Mouse (Mus musculus) limb, embryonic 15.5 days (tissue): Measurements from ENCODE around the gene Rnasel. TPM values are rescaled to one million over a fixed set of nuclear protein-coding genes. Genes with fewer than 3 reads are reported as not detected.

Experiments used
- ATAC-seq: fragments of 200-750 bp; cut with Nextera tagmentation; 2 replicates; pipeline ENCODE4 v1.8.0; 2017; ENCODE audit warnings: low read depth, moderate TSS enrichment; ENCODE audit not compliant: insufficient number of reproducible peaks, low FRiP score, low TSS enrichment
- H3K27ac ChIP-seq: fragments of 300-500 bp; sonication (generic); 2 replicates; pipeline ENCODE4 v1.5.1; 2015; ENCODE audit warnings: moderate library complexity, mild to moderate bottlenecking, inconsistent platforms
- H3K27me3 ChIP-seq: fragments of 300-500 bp; sonication (generic); 2 replicates; pipeline ENCODE4 v1.6.1; 2015; ENCODE audit warnings: inconsistent platforms
- H3K36me3 ChIP-seq: fragments of 300-500 bp; sonication (generic); 2 replicates; pipeline ENCODE4 v1.6.1; 2015; ENCODE audit warnings: inconsistent platforms
- H3K4me1 ChIP-seq: fragments of 300-500 bp; sonication (generic); 2 replicates; pipeline ENCODE4 v1.6.1; 2015; ENCODE audit warnings: inconsistent platforms
- H3K4me2 ChIP-seq: fragments of 300-500 bp; sonication (generic); 2 replicates; pipeline ENCODE4 v1.6.1; 2015; ENCODE audit warnings: mild to moderate bottlenecking, inconsistent platforms
- H3K4me3 ChIP-seq: fragments of 300-500 bp; sonication (generic); 2 replicates; pipeline ENCODE4 v1.5.1; 2015; ENCODE audit warnings: mild to moderate bottlenecking, inconsistent platforms
- H3K9ac ChIP-seq: fragments of 300-500 bp; sonication (generic); 2 replicates; pipeline ENCODE4 v1.6.1; 2015; ENCODE audit warnings: inconsistent platforms
- H3K9me3 ChIP-seq: fragments of 300-500 bp; sonication (generic); 2 replicates; pipeline ENCODE4 v1.6.1; 2016; ENCODE audit warnings: inconsistent platforms
- WGBS: fragments of 180-500 bp; shearing (Covaris S2); methylation state at CpG from one replicate; pipeline ENCODE4 v1.1.7; 2015; 5-methylcytosine and 5-hydroxymethylcytosine counted together
- polyA plus RNA-seq: library from polyadenylated mRNA; unstranded; fragments of >200 nt; fragmentation: Nextera tagmentation; extraction: Ambion mirVana; gene quantifications from 2 replicates; pipeline ENCODE4 v1.2.1, GENCODE M21; 2015

Rnasel gene
- polyA plus RNA-seq, 1 experiment from 2014 or later, result 10.2 TPM

DNA sequence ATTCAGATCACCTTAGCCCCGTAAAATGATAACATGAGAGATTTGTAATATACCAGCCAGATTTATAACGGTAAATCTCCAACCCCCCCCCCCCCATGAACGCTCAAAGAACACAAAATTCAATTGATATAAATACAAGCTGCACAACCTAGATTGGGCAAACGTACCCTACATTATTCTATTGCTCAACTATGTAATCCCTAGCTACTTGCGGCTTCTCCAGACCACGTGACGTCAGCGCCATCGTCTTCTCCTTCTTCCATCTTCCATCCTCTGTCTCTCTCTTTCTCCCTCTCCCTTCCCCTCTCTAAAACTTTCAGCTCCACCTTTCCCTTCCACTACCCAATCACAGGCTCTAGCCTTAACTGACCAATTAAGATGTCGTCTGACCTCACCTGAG, 29.0 kb downstream of the Rnasel start:
- Histone ChIP-seq H3K27me3 (no peaks in the 10 kb centered on the region), H3K4me3 (no peak overlapping the region), H3K9ac (no peak overlapping the region), H3K4me2 (no peak overlapping the region), H3K36me3 (no peaks in the 10 kb centered on the region), H3K9me3 (no peaks in the 10 kb centered on the region), H3K4me1 (no peaks in the 10 kb centered on the region), H3K27ac (no peak overlapping the region)
- ATAC-seq, result no peak
- 86% methylated on average over 10 of the region's 10 CpGs for WGBS

DNA sequence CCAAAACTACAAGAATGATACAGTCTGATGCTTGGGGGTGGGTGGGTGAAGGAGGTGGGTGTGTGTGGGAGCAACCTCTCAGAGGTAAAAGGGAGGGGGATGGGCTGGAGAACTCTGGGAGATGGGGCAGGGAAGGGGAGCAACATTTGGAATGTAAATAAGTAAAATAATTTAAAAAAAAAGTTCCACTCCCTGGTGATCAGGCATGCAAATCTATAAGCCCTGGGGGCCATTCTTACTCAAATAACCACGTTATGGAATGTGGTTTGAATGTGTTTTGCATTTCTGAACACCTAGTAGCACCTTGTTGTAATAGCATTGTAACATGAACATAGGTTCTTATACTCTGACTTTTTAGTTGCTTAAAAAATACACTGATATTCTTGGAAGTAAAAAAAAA, 34.1 kb downstream of the Rnasel start:
- no peak overlapping the region for H3K4me2 ChIP-seq
- H3K9ac ChIP-seq, result no peak overlapping the region
- ATAC-seq, result no peak
- no peak overlapping the region for H3K4me3 ChIP-seq
- H3K9me3 ChIP-seq, result no peaks in the 10 kb centered on the region
- H3K36me3 ChIP-seq, result no peaks in the 10 kb centered on the region
- H3K4me1 ChIP-seq, result no peaks in the 10 kb centered on the region
- no peak overlapping the region for H3K27ac ChIP-seq
- 24% methylated on average over 1 of the region's 1 CpGs for WGBS
- H3K27me3 ChIP-seq, result no peaks in the 10 kb centered on the region

DNA sequence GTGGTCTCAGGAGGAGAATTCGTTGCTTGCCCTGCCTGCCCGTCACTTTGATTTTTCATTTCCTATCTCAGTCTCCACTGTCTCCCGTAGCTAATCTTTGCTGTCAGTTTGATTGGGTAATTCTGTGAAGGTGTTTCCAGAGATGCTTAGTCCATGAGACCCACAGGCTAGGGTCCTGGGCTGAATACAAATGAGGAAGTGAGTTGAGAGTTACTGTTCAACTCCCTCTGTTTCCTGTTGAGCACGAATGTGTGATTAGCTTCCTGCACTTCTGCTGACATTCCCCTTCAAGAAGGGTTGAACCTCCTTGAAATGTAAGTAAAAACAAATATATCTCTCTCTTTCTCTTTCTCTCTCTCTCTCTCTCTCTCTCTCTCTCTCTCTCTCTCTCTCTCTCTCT, 36.4 kb downstream of the Rnasel start:
- 71% methylated on average over 4 of the region's 4 CpGs for WGBS

DNA sequence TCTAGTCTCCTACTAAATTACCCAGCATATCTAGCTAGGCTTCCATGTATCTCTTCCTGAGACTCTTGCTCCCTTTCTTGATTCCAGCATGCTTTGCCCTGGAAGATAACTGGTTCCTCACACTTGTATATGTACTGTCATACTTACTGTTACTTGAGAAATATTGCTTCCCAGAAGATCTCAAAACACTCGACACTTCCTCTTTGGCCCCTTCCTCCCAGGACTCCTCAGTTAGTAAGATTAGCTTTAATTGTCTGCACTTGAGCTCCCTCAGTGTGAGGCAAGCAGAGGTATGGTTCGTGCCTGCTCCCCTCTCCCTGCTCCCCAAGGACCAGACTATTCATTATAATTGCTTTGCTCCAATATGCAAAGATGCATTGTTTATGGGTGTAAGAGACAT, 41.5 kb downstream of the Rnasel start:
- H3K4me1 ChIP-seq, result no peaks in the 10 kb centered on the region
- no peak for ATAC-seq
- H3K9me3 ChIP-seq, result no peaks in the 10 kb centered on the region
- H3K27me3 ChIP-seq, result no peaks in the 10 kb centered on the region
- no peaks in the 10 kb centered on the region for H3K36me3 ChIP-seq
- no peak overlapping the region for H3K4me3 ChIP-seq
- 62% methylated on average over 2 of the region's 2 CpGs for WGBS
- no peak overlapping the region for H3K9ac ChIP-seq
- H3K27ac ChIP-seq, result no peak overlapping the region
- no peak overlapping the region for H3K4me2 ChIP-seq

More for the DNA sequence above, 36.4 kb downstream of the Rnasel start:
- Histone ChIP-seq H3K4me3 (no peak overlapping the region), H3K9ac (no peak overlapping the region), H3K4me1 (no peaks in the 10 kb centered on the region), H3K27me3 (no peaks in the 10 kb centered on the region), H3K36me3 (no peaks in the 10 kb centered on the region), H3K9me3 (no peaks in the 10 kb centered on the region), H3K4me2 (no peak overlapping the region), H3K27ac (no peak overlapping the region)
- ATAC-seq, result no peak

DNA sequence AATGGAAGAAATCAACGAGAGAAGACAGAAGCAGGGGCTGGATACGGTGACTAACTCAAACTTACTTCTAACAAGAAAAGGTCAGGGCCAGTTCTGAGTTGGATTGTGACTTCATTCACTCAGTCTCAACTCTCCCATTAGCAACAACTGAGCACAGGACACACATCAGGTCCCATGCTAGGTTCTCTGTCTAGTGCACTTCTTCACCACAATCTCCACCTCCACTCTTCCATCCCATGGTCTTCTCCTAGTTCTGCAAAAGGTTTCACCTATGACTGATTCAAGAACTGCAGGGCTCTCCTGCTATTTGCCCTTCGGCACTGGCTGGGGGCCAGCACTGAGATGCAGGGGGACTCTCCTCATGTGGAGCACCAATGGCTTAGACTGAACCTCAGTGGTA, 45.0 kb downstream of the Rnasel start:
- Histone ChIP-seq H3K9me3 (no peaks in the 10 kb centered on the region), H3K27me3 (no peaks in the 10 kb centered on the region), H3K36me3 (no peaks in the 10 kb centered on the region), H3K27ac (no peak overlapping the region), H3K9ac (no peak overlapping the region), H3K4me3 (no peak overlapping the region), H3K4me2 (no peak overlapping the region), H3K4me1 (no peaks in the 10 kb centered on the region)
- no peak for ATAC-seq
- whole genome bisulfite sequencing, result 69% methylated on average over 3 of the region's 3 CpGs

DNA sequence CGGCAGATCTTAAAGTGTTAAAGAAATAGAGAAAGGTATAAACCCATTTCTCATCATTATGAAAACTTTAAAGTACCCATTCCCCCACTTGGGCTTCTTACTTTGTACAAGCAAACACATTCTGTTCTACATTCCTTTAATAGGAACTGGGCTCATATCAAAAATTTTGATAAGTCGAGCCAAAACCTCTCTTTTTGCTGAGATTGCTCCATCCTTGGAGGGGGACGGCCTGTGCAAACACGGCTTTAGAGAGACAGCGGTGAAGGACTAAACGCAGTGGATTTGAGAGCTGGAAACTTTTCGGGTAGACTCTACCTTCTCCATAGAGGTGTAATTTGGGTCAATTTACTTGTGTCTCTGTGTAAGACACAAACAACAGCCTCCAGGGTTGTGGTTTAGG, 53.5 kb downstream of the Rnasel start:
- ATAC-seq, result no peak
- Histone ChIP-seq H3K36me3 (no peaks in the 10 kb centered on the region), H3K4me1 (no peaks in the 10 kb centered on the region), H3K9me3 (no peaks in the 10 kb centered on the region), H3K4me2 (no peak overlapping the region), H3K9ac (no peak overlapping the region), H3K4me3 (no peak overlapping the region), H3K27ac (no peak overlapping the region), H3K27me3 (no peaks in the 10 kb centered on the region)
- WGBS, result 79% methylated on average over 7 of the region's 7 CpGs

DNA sequence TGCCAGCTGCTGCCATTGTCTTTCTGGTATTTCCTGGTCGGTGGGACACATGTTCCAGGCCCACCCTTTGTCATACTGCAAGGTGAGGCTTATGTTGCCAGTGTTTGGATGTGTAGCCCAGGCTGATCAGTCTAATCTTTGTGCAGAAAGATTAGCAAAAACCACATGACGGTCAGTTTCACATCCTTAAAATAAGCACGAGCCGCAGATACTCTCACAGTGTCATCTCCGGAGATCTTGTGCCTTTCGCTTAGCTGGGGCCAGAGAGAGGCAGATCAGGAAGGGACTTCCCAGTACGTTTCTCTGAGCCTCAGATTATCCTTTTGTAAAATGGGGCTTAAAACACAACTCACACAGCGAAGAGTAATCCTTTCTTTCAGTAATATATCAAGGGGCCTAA, 54.3 kb downstream of the Rnasel start:
- ATAC-seq, result no peak
- Histone ChIP-seq H3K9ac (no peak overlapping the region), H3K27ac (no peak overlapping the region), H3K4me1 (no peaks in the 10 kb centered on the region), H3K4me2 (no peak overlapping the region), H3K4me3 (no peak overlapping the region), H3K27me3 (no peaks in the 10 kb centered on the region), H3K36me3 (no peaks in the 10 kb centered on the region), H3K9me3 (no peaks in the 10 kb centered on the region)
- WGBS, result 85% methylated on average over 8 of the region's 8 CpGs

DNA sequence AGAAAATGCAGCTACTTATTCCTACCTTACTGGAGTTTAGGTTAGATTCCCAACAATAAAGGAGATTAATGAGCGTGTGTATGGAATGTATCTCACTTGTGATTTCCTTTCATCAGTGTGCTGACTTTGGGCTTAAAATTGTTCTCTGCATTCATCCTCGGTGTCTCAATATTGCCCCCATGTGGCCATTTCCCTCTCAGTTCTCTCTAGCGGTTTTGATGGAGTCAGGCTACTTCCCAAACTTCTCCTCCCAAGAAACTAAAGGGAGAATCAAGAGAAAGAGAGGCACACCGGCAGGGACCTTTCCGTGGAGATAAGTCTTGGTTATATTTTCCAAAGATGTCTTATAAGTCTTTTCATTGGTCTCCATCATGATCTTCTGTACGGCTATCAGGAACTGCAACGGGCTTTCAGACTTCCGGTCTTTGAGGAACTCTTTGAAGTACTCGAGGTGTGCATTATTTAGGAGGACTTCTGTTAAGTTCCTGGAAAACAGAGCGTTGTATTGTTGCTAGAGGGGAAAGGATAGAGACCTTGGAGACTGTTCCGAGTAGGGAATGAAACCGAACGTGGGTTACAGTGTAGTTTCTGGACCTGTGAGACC, 58.3 kb downstream of the Rnasel start:
- H3K27me3 ChIP-seq, result no peaks in the 10 kb centered on the region
- ATAC-seq, result no peak
- H3K9ac ChIP-seq, result no peak overlapping the region
- no peak overlapping the region for H3K27ac ChIP-seq
- H3K36me3 ChIP-seq, result no peaks in the 10 kb centered on the region
- H3K4me3 ChIP-seq, result no peak overlapping the region
- no peaks in the 10 kb centered on the region for H3K9me3 ChIP-seq
- no peaks in the 10 kb centered on the region for H3K4me1 ChIP-seq
- 46% methylated on average over 13 of the region's 13 CpGs for WGBS
- H3K4me2 ChIP-seq, result no peak overlapping the region

Other genes with a start within 250 kb of the Rnasel start
- gene Npl, start 199.4 kb upstream of the Rnasel start, polyA plus RNA-seq, result 34.1 and 49.8 TPM in 2 replicates
- gene Rgs8, start 96.4 kb upstream of the Rnasel start, polyA plus RNA-seq, result 0.61 and 0.91 TPM in 2 replicates
- 12.7 and 17.9 TPM in 2 replicates for gene Rgs16, start 9.1 kb upstream of the Rnasel start, polyA plus RNA-seq
- 0.13 and 0.19 TPM in 2 replicates for gene Rgsl1, start 94.7 kb downstream of the Rnasel start, polyA plus RNA-seq
- 0.08 and 0.16 TPM in 2 replicates for gene Teddm1b, start 124.9 kb downstream of the Rnasel start, polyA plus RNA-seq
- not detected in 2 replicates for gene Teddm1a, start 142.3 kb downstream of the Rnasel start, polyA plus RNA-seq
- 88.4 and 93.1 TPM in 2 replicates for gene Glul, start 150.5 kb downstream of the Rnasel start, polyA plus RNA-seq
- gene Teddm2, start 150.8 kb downstream of the Rnasel start, polyA plus RNA-seq, result 0.35 and 0.78 TPM in 2 replicates